In genomic region chr11:63518847-63519246, GRCm38 (mm10) we compare ENCODE assay signal across 8 mouse cellular contexts.
A peak's percentile ranks its signal among the peaks of the same experiment; 100 is the strongest.
DNase-seq lines count a peak whose midpoint lies in the region; ATAC-seq and TF ChIP-seq lines count a peak whose summit lies in the region.

No protein-coding gene starts in this region.

- H3K9ac ChIP-seq in midbrain, postnatal 0 days (replicated peaks; ENCODE audit: low read length, poor library complexity, severe bottlenecking): no peak overlapping the region

- TF ChIP-seq POLR2A in kidney, adult 2 months (IDR thresholded peaks at IDR 0.05; ENCODE audit: low read depth, low read length): no peak

- no peak for TF ChIP-seq CTCF in kidney, adult 2 months (conservative IDR thresholded peaks at IDR 0.05; ENCODE audit: insufficient read depth, insufficient read length, low read depth, low read length)
- TF ChIP-seq CTCF in midbrain, postnatal 0 days (IDR thresholded peaks at IDR 0.05): no peak

- WGBS in kidney, adult 2 months: 57% methylated on average over 6 of the region's 6 CpGs
- 54% methylated on average over 6 of the region's 6 CpGs for WGBS in embryonic facial prominence, embryonic 10.5 days
- 26% methylated on average over 6 of the region's 6 CpGs for WGBS in midbrain, postnatal 0 days

- peak; percentile 24 for DNase-seq in kidney, adult 2 months
- no peak for DNase-seq in kidney, adult 11 months
- peak; percentile 61 for DNase-seq in Muller cell, postnatal 12 days (ENCODE audit: inconsistent ontology term)
- DNase-seq in embryonic facial prominence, embryonic 10.5 days (ENCODE audit: low spot score): peak; percentile 15
- peak; percentile 28 for DNase-seq in hindlimb bud, embryonic 11.5 days (ENCODE audit: extremely low spot score, low read depth, low spot score)
- DNase-seq in midbrain, postnatal 0 days (ENCODE audit: low spot score): peak; percentile 68
- no peak for DNase-seq in gastrocnemius, adult 18-20 months (ENCODE audit: low spot score)
- DNase-seq in MN1 (ENCODE audit: low spot score): no peak

- H3K4me1 ChIP-seq in kidney, adult 2 months (ENCODE audit: control insufficient read depth, insufficient read depth, low read length): no peaks in the 10 kb centered on the region
- H3K4me1 ChIP-seq in embryonic facial prominence, embryonic 10.5 days: peaks cover 5% of the 10 kb centered on the region; the same call in 1 of the 2 replicates
- 0 out of 2 replicates have a peak, but pooled peaks cover 2% of the 10 kb centered on the region for H3K4me1 ChIP-seq in midbrain, postnatal 0 days (ENCODE audit: insufficient read depth, low read length)

- no peak overlapping the region for H3K4me3 ChIP-seq in kidney, adult 2 months (ENCODE audit: insufficient read depth, low read depth, low read length)
- H3K4me3 ChIP-seq in embryonic facial prominence, embryonic 10.5 days: no peak overlapping the region
- no peak overlapping the region for H3K4me3 ChIP-seq in midbrain, postnatal 0 days (ENCODE audit: low read depth, low read length)

- no peaks in the 10 kb centered on the region for H3K9me3 ChIP-seq in embryonic facial prominence, embryonic 10.5 days
- no peaks in the 10 kb centered on the region for H3K9me3 ChIP-seq in midbrain, postnatal 0 days (ENCODE audit: low read length)

- no peak overlapping the region for H3K27ac ChIP-seq in kidney, adult 2 months (ENCODE audit: insufficient read depth, low read depth, low read length)
- H3K27ac ChIP-seq in embryonic facial prominence, embryonic 10.5 days (replicated peaks): no peak overlapping the region
- H3K27ac ChIP-seq in midbrain, postnatal 0 days (ENCODE audit: low read depth, low read length): no peak overlapping the region

- no peaks in the 10 kb centered on the region for H3K36me3 ChIP-seq in kidney, adult 2 months (ENCODE audit: control insufficient read depth, insufficient read depth, low read length)
- H3K36me3 ChIP-seq in embryonic facial prominence, embryonic 10.5 days (replicated peaks): no peaks in the 10 kb centered on the region
- H3K36me3 ChIP-seq in midbrain, postnatal 0 days (ENCODE audit: insufficient read depth, low read length): no peaks in the 10 kb centered on the region

- H3K4me2 ChIP-seq in midbrain, postnatal 0 days (ENCODE audit: low read depth, low read length, poor library complexity, severe bottlenecking): no peak overlapping the region

- ATAC-seq in midbrain, postnatal 0 days (ENCODE audit: low FRiP score): no peak

- no peaks in the 10 kb centered on the region for H3K27me3 ChIP-seq in kidney, adult 2 months (replicated peaks; ENCODE audit: control insufficient read depth, insufficient read depth, low read length)
- H3K27me3 ChIP-seq in embryonic facial prominence, embryonic 10.5 days (replicated peaks; ENCODE audit: low read depth, poor library complexity, severe bottlenecking): no peaks in the 10 kb centered on the region
- no peaks in the 10 kb centered on the region for H3K27me3 ChIP-seq in midbrain, postnatal 0 days (ENCODE audit: insufficient read depth, low read length)

Comparison
In these comparisons a context has a peak if more than half of its experiments do, and no peak if none do; other contexts are left out.
1. DNase-seq: peak in kidney, adult 2 months (single experiment), Muller cell, postnatal 12 days (single experiment), embryonic facial prominence, embryonic 10.5 days (single experiment), hindlimb bud, embryonic 11.5 days (single experiment) and midbrain, postnatal 0 days (single experiment); none in kidney, adult 11 months (single experiment), gastrocnemius, adult 18-20 months (single experiment) and MN1 (single experiment).